Mouse (Mus musculus): ENCODE measurements around the gene Edar.

GRCm38 (mm10) chr10:58614601-58615000, 60.9 kb downstream of the Edar start:
- TF ChIP-seq CTCF (IDR thresholded peaks at IDR 0.05; ENCODE audit: low read depth) (no peak), EP300 (IDR thresholded peaks at IDR 0.05; ENCODE audit: low read depth) (no peak)

Measured in liver, postnatal 0 days (tissue).